Mouse (Mus musculus) heart, adult 2 months (tissue): Measurements from ENCODE around the gene Tmc8.

ENCODE experiments used
- CTCF ChIP-seq: fragments of 200-600 bp; IDR thresholded peaks from 2 replicates; pipeline ENCODE4 v1.8.1; 2022; ENCODE audit warnings: antibody characterized with exemption, mild to moderate bottlenecking, moderate library complexity
- POLR2A ChIP-seq: fragments of 200-500 bp; IDR thresholded peaks from 2 replicates; pipeline ENCODE4 v1.6.1; 2011; ENCODE audit warnings: mild to moderate bottlenecking, low read depth, low read length, control low read depth; ENCODE audit not compliant: insufficient read depth

- TF ChIP-seq CTCF, result no peak
- TF ChIP-seq POLR2A, result no peak
Measured at GRCm38 (mm10) chr11:117803166-117803688, 21.4 kb downstream of the Tmc8 start.
